Mouse (Mus musculus): ENCODE results near the gene Dnah11. TPM values are rescaled to one million over a fixed set of nuclear protein-coding genes. Genes with fewer than 3 reads are reported as not detected.
"Not testable (repeated sequence)": the region's sequence is repeated elsewhere in the genome, so short reads cannot be mapped to it uniquely, and the experiment has no call there.

Dnah11 gene
- total and polyA plus RNA-seq, 2 experiments, result 0.12 to 0.18 TPM

GRCm38 (mm10) chr12:117915826-117916588, 282.8 kb downstream of the Dnah11 start:
- 77% methylated on average over 10 of the region's 10 CpGs for WGBS
- H3K4me1 ChIP-seq (ENCODE audit: control insufficient read depth, insufficient read depth, low read length), result no peaks in the 10 kb centered on the region
- H3K4me3 ChIP-seq (ENCODE audit: insufficient read depth, low read depth, low read length), result no peak overlapping the region
- no peak overlapping the region for H3K9ac ChIP-seq (ENCODE audit: low read depth, low read length)
- TF ChIP-seq POLR2A (IDR thresholded peaks at IDR 0.05; ENCODE audit: extremely low read depth, insufficient read depth, low read length) (no peak), CTCF (IDR thresholded peaks at IDR 0.05; ENCODE audit: low read depth, low read length) (no peak)
- no peak overlapping the region for H3K27ac ChIP-seq (replicated peaks; ENCODE audit: insufficient read depth, low read depth, low read length)
- H3K27me3 ChIP-seq (ENCODE audit: control insufficient read depth, insufficient read depth, low read length), result no peaks in the 10 kb centered on the region
- H3K36me3 ChIP-seq (ENCODE audit: control insufficient read depth, insufficient read depth, low read length), result no peaks in the 10 kb centered on the region
- no peaks in the 10 kb centered on the region for H3K79me2 ChIP-seq (ENCODE audit: control insufficient read depth, insufficient read depth, low read length)
- no peak for DNase-seq (ENCODE audit: extremely low read depth, low read depth, low spot score)

GRCm38 (mm10) chr12:117914613-117915245, 284.1 kb downstream of the Dnah11 start:
- Histone ChIP-seq H3K36me3 (ENCODE audit: control insufficient read depth, insufficient read depth, low read length) (no peaks in the 10 kb centered on the region), H3K4me1 (ENCODE audit: control insufficient read depth, insufficient read depth, low read length) (no peaks in the 10 kb centered on the region), H3K27ac (replicated peaks; ENCODE audit: insufficient read depth, low read depth, low read length) (no peak overlapping the region), H3K27me3 (ENCODE audit: control insufficient read depth, insufficient read depth, low read length) (no peaks in the 10 kb centered on the region), H3K9ac (ENCODE audit: low read depth, low read length) (no peak overlapping the region), H3K79me2 (ENCODE audit: control insufficient read depth, insufficient read depth, low read length) (no peaks in the 10 kb centered on the region), H3K4me3 (ENCODE audit: insufficient read depth, low read depth, low read length) (no peak overlapping the region)
- no peak for DNase-seq (ENCODE audit: extremely low read depth, low read depth, low spot score)
- TF ChIP-seq POLR2A (IDR thresholded peaks at IDR 0.05; ENCODE audit: extremely low read depth, insufficient read depth, low read length) (no peak), CTCF (IDR thresholded peaks at IDR 0.05; ENCODE audit: low read depth, low read length) (no peak)
- WGBS, result 72% methylated on average over 10 of the region's 10 CpGs

GRCm38 (mm10) chr12:117911396-117911795, 287.4 kb downstream of the Dnah11 start:
- Histone ChIP-seq H3K4me3 (ENCODE audit: insufficient read depth, low read depth, low read length) (no peak overlapping the region), H3K27me3 (ENCODE audit: control insufficient read depth, insufficient read depth, low read length) (no peaks in the 10 kb centered on the region), H3K36me3 (ENCODE audit: control insufficient read depth, insufficient read depth, low read length) (no peaks in the 10 kb centered on the region), H3K9ac (ENCODE audit: low read depth, low read length) (no peak overlapping the region), H3K4me1 (ENCODE audit: control insufficient read depth, insufficient read depth, low read length) (no peaks in the 10 kb centered on the region), H3K27ac (replicated peaks; ENCODE audit: insufficient read depth, low read depth, low read length) (no peak overlapping the region), H3K79me2 (ENCODE audit: control insufficient read depth, insufficient read depth, low read length) (no peaks in the 10 kb centered on the region)
- no peak for TF ChIP-seq POLR2A (IDR thresholded peaks at IDR 0.05; ENCODE audit: extremely low read depth, insufficient read depth, low read length)
- no peak for TF ChIP-seq CTCF (IDR thresholded peaks at IDR 0.05; ENCODE audit: low read depth, low read length)
- no peak for DNase-seq (ENCODE audit: extremely low read depth, low read depth, low spot score)
- WGBS, result 96% methylated on average over 1 of the region's 1 CpGs

- not testable (repeated sequence) for H3K4me3 ChIP-seq (ENCODE audit: insufficient read depth, low read depth, low read length); H3K9ac ChIP-seq (ENCODE audit: low read depth, low read length); H3K79me2 ChIP-seq (ENCODE audit: control insufficient read depth, insufficient read depth, low read length); H3K27ac ChIP-seq (replicated peaks; ENCODE audit: insufficient read depth, low read depth, low read length); H3K27me3 ChIP-seq (ENCODE audit: control insufficient read depth, insufficient read depth, low read length); H3K36me3 ChIP-seq (ENCODE audit: control insufficient read depth, insufficient read depth, low read length); H3K4me1 ChIP-seq (ENCODE audit: control insufficient read depth, insufficient read depth, low read length)
- WGBS, result 45% methylated on average over 4 of the region's 4 CpGs
- peak; percentile 89 for DNase-seq (ENCODE audit: extremely low read depth, low read depth, low spot score)
Measured at GRCm38 (mm10) chr12:117905232-117905840, 293.5 kb downstream of the Dnah11 start.

GRCm38 (mm10) chr12:117903671-117904070, 295.2 kb downstream of the Dnah11 start:
- no peaks in the 10 kb centered on the region for H3K4me1 ChIP-seq (ENCODE audit: control insufficient read depth, insufficient read depth, low read length)
- H3K4me3 ChIP-seq (ENCODE audit: insufficient read depth, low read depth, low read length), result no peak overlapping the region
- H3K36me3 ChIP-seq (ENCODE audit: control insufficient read depth, insufficient read depth, low read length), result no peaks in the 10 kb centered on the region
- no peaks in the 10 kb centered on the region for H3K79me2 ChIP-seq (ENCODE audit: control insufficient read depth, insufficient read depth, low read length)
- no peak overlapping the region for H3K9ac ChIP-seq (ENCODE audit: low read depth, low read length)
- DNase-seq (ENCODE audit: extremely low read depth, low read depth, low spot score), result no peak
- no peak for TF ChIP-seq POLR2A (IDR thresholded peaks at IDR 0.05; ENCODE audit: extremely low read depth, insufficient read depth, low read length)
- no peak for TF ChIP-seq CTCF (IDR thresholded peaks at IDR 0.05; ENCODE audit: low read depth, low read length)
- H3K27me3 ChIP-seq (ENCODE audit: control insufficient read depth, insufficient read depth, low read length), result no peaks in the 10 kb centered on the region
- 91% methylated on average over 8 of the region's 8 CpGs for WGBS
- no peak overlapping the region for H3K27ac ChIP-seq (replicated peaks; ENCODE audit: insufficient read depth, low read depth, low read length)

- H3K36me3 ChIP-seq (ENCODE audit: control insufficient read depth, insufficient read depth, low read length); H3K27ac ChIP-seq (replicated peaks; ENCODE audit: insufficient read depth, low read depth, low read length); H3K4me3 ChIP-seq (ENCODE audit: insufficient read depth, low read depth, low read length); H3K79me2 ChIP-seq (ENCODE audit: control insufficient read depth, insufficient read depth, low read length); H3K9ac ChIP-seq (ENCODE audit: low read depth, low read length); H3K4me1 ChIP-seq (ENCODE audit: control insufficient read depth, insufficient read depth, low read length); DNase-seq (ENCODE audit: extremely low read depth, low read depth, low spot score); H3K27me3 ChIP-seq (ENCODE audit: control insufficient read depth, insufficient read depth, low read length): not testable (repeated sequence)
- WGBS, result 69% methylated on average over 2 of the region's 4 CpGs
Measured at GRCm38 (mm10) chr12:117901352-117901751, 297.5 kb downstream of the Dnah11 start.

- H3K4me1 ChIP-seq (ENCODE audit: control insufficient read depth, insufficient read depth, low read length); H3K27ac ChIP-seq (replicated peaks; ENCODE audit: insufficient read depth, low read depth, low read length); H3K9ac ChIP-seq (ENCODE audit: low read depth, low read length); H3K79me2 ChIP-seq (ENCODE audit: control insufficient read depth, insufficient read depth, low read length); DNase-seq (ENCODE audit: extremely low read depth, low read depth, low spot score); H3K4me3 ChIP-seq (ENCODE audit: insufficient read depth, low read depth, low read length); H3K27me3 ChIP-seq (ENCODE audit: control insufficient read depth, insufficient read depth, low read length); H3K36me3 ChIP-seq (ENCODE audit: control insufficient read depth, insufficient read depth, low read length): not testable (repeated sequence)
- WGBS, result 75% methylated on average over 1 of the region's 4 CpGs
Measured at GRCm38 (mm10) chr12:117900798-117901197, 298.0 kb downstream of the Dnah11 start.

Measured in liver, adult 2 months (tissue).